10 mouse cellular contexts compared by ENCODE assay signal in genomic region chr4:133928576-133929277, GRCm38 (mm10). TPM values are rescaled to one million over a fixed set of nuclear protein-coding genes. Genes with fewer than 3 reads are reported as not detected.
DNase-seq lines count a peak whose midpoint lies in the region; ATAC-seq and TF ChIP-seq lines count a peak whose summit lies in the region.
"Had no signal": no experiment of that assay in that cellular context is flagged by ENCODE, and none has a peak within 500 bp of the region (broad histone marks: within the 10 kb centered on the region; RNA-seq: fewer than 3 reads in every experiment).

No protein-coding gene starts in this region.

- peak overlapping the region; percentile 89 for H3K4me3 ChIP-seq in testis, adult 2 months (ENCODE audit: control insufficient read depth, low read depth, low read length)
- no peak overlapping the region for H3K4me3 ChIP-seq in heart, embryonic 14.5 days (ENCODE audit: control insufficient read depth in 1 of 2, insufficient read depth in 1 of 2, low read depth in 1 of 2, low read length in 2 of 2)
- H3K4me3 ChIP-seq in lung, embryonic 15.5 days, result no peak overlapping the region
- H3K4me3 ChIP-seq: forebrain, embryonic 15.5 days had no signal

- H3K4me2 ChIP-seq in heart, embryonic 14.5 days (ENCODE audit: low read length), result 0 out of 2 replicates have a peak overlapping the region, but pooled peaks have one; percentile 13
- H3K4me2 ChIP-seq in lung, embryonic 15.5 days, result peak overlapping the region; percentile 14; the same call in 1 of the 2 replicates
- H3K4me2 ChIP-seq: forebrain, embryonic 15.5 days had no signal

- no peak for DNase-seq in testis, postnatal 14 days (ENCODE audit: low spot score)
- DNase-seq in thymus, postnatal 4 days, result peak; percentile 30
- DNase-seq in layer of hippocampus, adult 8-10 months (ENCODE audit: low spot score in 2 of 2), result no peak
- DNase-seq in right cerebral cortex, postnatal 4 days, result no peak

- peak; percentile 45; the same call in 1 of the 2 replicates for ATAC-seq in heart, embryonic 14.5 days (ENCODE audit: insufficient number of reproducible peaks, insufficient read depth, low FRiP score, low read depth)
- ATAC-seq in lung, embryonic 15.5 days (ENCODE audit: borderline replicate concordance, extremely low read depth, low FRiP score, low TSS enrichment), result peak; percentile 62; the same call in 1 of the 2 replicates
- no peak; the same call in 1 of the 2 replicates for ATAC-seq in megakaryocyte-erythroid progenitor cell, adult 5-6 weeks (replicated peaks; ENCODE audit: low FRiP score, low TSS enrichment, poor library complexity, severe bottlenecking)
- ATAC-seq: activated CD4-positive, CD25-positive, alpha-beta regulatory T cell, adult 4 months; forebrain, embryonic 15.5 days had no signal

- WGBS in heart, embryonic 14.5 days, result 47% methylated on average over 15 of the region's 15 CpGs
- WGBS in lung, embryonic 15.5 days, result 37% methylated on average over 15 of the region's 15 CpGs

- no peaks in the 10 kb centered on the region for H3K27me3 ChIP-seq in testis, adult 2 months (ENCODE audit: control insufficient read depth, insufficient read depth, low read length)
- no peaks in the 10 kb centered on the region for H3K27me3 ChIP-seq in heart, embryonic 14.5 days (ENCODE audit: control insufficient read depth, insufficient read depth, low read length)
- no peaks in the 10 kb centered on the region for H3K27me3 ChIP-seq in lung, embryonic 15.5 days
- H3K27me3 ChIP-seq: forebrain, embryonic 15.5 days had no signal

- peak; percentile 87 for TF ChIP-seq POLR2A in testis, adult 2 months (IDR thresholded peaks at IDR 0.05; ENCODE audit: control insufficient read depth, low read depth, low read length)

- H3K4me1 ChIP-seq in testis, adult 2 months (ENCODE audit: control insufficient read depth, insufficient read depth, low read length), result peaks cover 10% of the 10 kb centered on the region
- H3K4me1 ChIP-seq in heart, embryonic 14.5 days (ENCODE audit: control insufficient read depth in 2 of 2, insufficient read depth in 2 of 2, low read length in 2 of 2), result peaks cover 4 to 11% of the 10 kb centered on the region in 2 experiments; a peak in 3 of 4 replicates
- peaks cover 7% of the 10 kb centered on the region; the same call in 1 of the 2 replicates for H3K4me1 ChIP-seq in lung, embryonic 15.5 days
- H3K4me1 ChIP-seq: forebrain, embryonic 15.5 days had no signal

- peak overlapping the region; percentile 69 for H3K27ac ChIP-seq in testis, adult 2 months (ENCODE audit: control insufficient read depth, insufficient read depth, low read depth, low read length)
- peak overlapping the region; percentile 77 to 79 for H3K27ac ChIP-seq in heart, embryonic 14.5 days (replicated peaks in 1 of 2; ENCODE audit: control insufficient read depth in 1 of 2, insufficient read depth in 1 of 2, low read depth in 2 of 2, low read length in 2 of 2)
- peak overlapping the region; percentile 52 for H3K27ac ChIP-seq in lung, embryonic 15.5 days
- H3K27ac ChIP-seq: forebrain, embryonic 15.5 days had no signal

- no peaks in the 10 kb centered on the region for H3K36me3 ChIP-seq in testis, adult 2 months (ENCODE audit: control insufficient read depth, insufficient read depth, low read length)
- no peaks in the 10 kb centered on the region for H3K36me3 ChIP-seq in heart, embryonic 14.5 days (ENCODE audit: control insufficient read depth, insufficient read depth, low read length)
- no peaks in the 10 kb centered on the region for H3K36me3 ChIP-seq in lung, embryonic 15.5 days
- H3K36me3 ChIP-seq: forebrain, embryonic 15.5 days had no signal

- peak overlapping the region; percentile 12; the same call in 1 of the 2 replicates for H3K9ac ChIP-seq in heart, embryonic 14.5 days (ENCODE audit: low read length)
- H3K9ac ChIP-seq in lung, embryonic 15.5 days, result no peak overlapping the region
- H3K9ac ChIP-seq: forebrain, embryonic 15.5 days had no signal

- H3K9me3 ChIP-seq in heart, embryonic 14.5 days (ENCODE audit: control insufficient read depth, low read length), result no peaks in the 10 kb centered on the region
- no peaks in the 10 kb centered on the region for H3K9me3 ChIP-seq in lung, embryonic 15.5 days
- H3K9me3 ChIP-seq: forebrain, embryonic 15.5 days had no signal

- TF ChIP-seq CTCF in testis, adult 2 months (IDR thresholded peaks at IDR 0.05; ENCODE audit: control insufficient read depth, insufficient read depth, insufficient replicate concordance, low read depth, low read length), result no peak

RNA-seq across cellular contexts. Expression of gene Hmgn2, which starts 39.7 kb away (rescaled TPM):
- 30.4 and 34.0 TPM in 2 replicates for polyA plus RNA-seq in testis, adult 2 months (2012; rRNA removed)
- 1,614 and 1,711 TPM in 2 replicates for polyA plus RNA-seq in heart, embryonic 14.5 days (2014; fragmentation: Nextera tagmentation; extraction: Ambion mirVana)
- polyA plus RNA-seq in lung, embryonic 15.5 days (2015; fragmentation: Nextera tagmentation; extraction: Ambion mirVana), result 2,768 and 2,901 TPM in 2 replicates
- 100 to 1,000 TPM in 3 of 4 experiments, 10 to 100 TPM in 1; 90.0 to 132 (median 110) TPM for total RNA-seq in layer of hippocampus, adult 8-10 months (2022)
- total RNA-seq in megakaryocyte-erythroid progenitor cell, adult 5-6 weeks (2014; fragmentation: Nextera tagmentation), result 542 and 559 TPM in 2 replicates
- total RNA-seq in megakaryocyte-erythroid progenitor cell, adult 5-6 weeks (2017), result 268 and 336 TPM in 2 replicates

RNA-seq across cellular contexts. Expression of gene Rps6ka1, which starts 41.1 kb away (rescaled TPM):
- polyA plus RNA-seq in testis, adult 2 months (2012; rRNA removed), result 54.8 and 57.2 TPM in 2 replicates
- 15.9 and 16.9 TPM in 2 replicates for polyA plus RNA-seq in heart, embryonic 14.5 days (2014; fragmentation: Nextera tagmentation; extraction: Ambion mirVana)
- polyA plus RNA-seq in lung, embryonic 15.5 days (2015; fragmentation: Nextera tagmentation; extraction: Ambion mirVana), result 43.8 and 44.5 TPM in 2 replicates
- 10 to 100 TPM; 12.6 to 27.6 (median 19.4) TPM for total RNA-seq in layer of hippocampus, adult 8-10 months (2022)
- total RNA-seq in megakaryocyte-erythroid progenitor cell, adult 5-6 weeks (2014; fragmentation: Nextera tagmentation), result 37.3 and 46.2 TPM in 2 replicates
- 16.3 and 36.1 TPM in 2 replicates for total RNA-seq in megakaryocyte-erythroid progenitor cell, adult 5-6 weeks (2017)

Comparison
In these comparisons a context has a peak if more than half of its experiments do, and no peak if none do; other contexts are left out.
1. RNA of gene Hmgn2, which starts 39.7 kb away (polyA plus RNA-seq): 2,768 to 2,901 TPM in lung, embryonic 15.5 days and 1,614 to 1,711 TPM in heart, embryonic 14.5 days; 30.4 to 34.0 TPM in testis, adult 2 months; every median in the first group is over 10 times any median in the second.
2. Peak in every context shown above with its lines, with median percentiles within 50 percentile points of each other: H3K27ac ChIP-seq.